Mouse (Mus musculus) heart, postnatal 0 days (tissue): ENCODE results near the gene Tbc1d10c.

Source experiments
- CTCF ChIP-seq: IDR thresholded peaks from 2 replicates; pipeline ENCODE4 v1.5.1; 2016; ENCODE audit warnings: antibody characterized with exemption, control low read depth, low read depth
- EP300 ChIP-seq: IDR thresholded peaks from 2 replicates; pipeline ENCODE4 v1.6.1; 2016; ENCODE audit warnings: antibody characterized with exemption, low read depth

GRCm38 (mm10) chr19:4218293-4218692 is 27.2 kb upstream of the Tbc1d10c start:
- TF ChIP-seq CTCF (no peak), EP300 (no peak)
